Mouse (Mus musculus): ENCODE measurements around the gene Ube2a. TPM values are rescaled to one million over a fixed set of nuclear protein-coding genes. Genes with fewer than 3 reads are reported as not detected.
A peak's percentile ranks its signal among the peaks of the same experiment; 100 is the strongest.

Ube2a gene
- polyA plus RNA-seq, 1 experiment from 2014 or later, result 129 TPM

DNA sequence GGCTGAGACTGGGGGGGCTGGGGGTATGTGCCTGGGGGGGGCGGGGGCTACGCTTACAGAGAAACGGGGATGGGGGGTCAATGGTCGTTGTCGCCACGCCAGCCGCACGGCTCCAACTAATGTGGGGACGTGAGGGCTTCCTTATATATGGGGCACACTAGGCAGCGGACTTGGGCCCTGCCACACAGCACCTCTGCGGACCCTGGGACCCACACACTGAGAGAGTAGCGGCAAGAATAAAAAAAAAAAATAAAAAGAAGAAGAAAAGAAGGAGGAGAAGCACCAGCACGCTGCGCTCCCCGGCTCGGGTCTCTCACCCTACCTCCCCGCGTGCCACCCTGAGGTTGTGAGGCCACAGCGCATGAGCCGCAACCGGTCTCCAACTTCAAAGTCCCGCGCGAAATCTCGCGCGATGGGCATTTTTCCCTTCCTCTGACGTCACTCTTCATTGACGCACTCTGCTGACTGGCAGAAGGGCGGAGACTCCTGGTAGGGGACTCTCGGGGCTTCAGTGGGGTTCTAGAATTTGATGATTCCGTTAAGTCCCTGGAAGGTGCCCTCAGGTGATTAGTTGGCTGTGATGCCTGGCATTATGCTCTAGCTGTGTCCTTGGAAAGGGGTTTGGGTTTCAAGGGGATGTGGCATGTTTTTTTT lies 29.5 kb downstream of the Ube2a start:
- peak overlapping the region; percentile 54 for H3K9ac ChIP-seq
- peak overlapping the region; percentile 74 for H3K4me2 ChIP-seq
- peak overlapping the region; percentile 44 for H3K27ac ChIP-seq
- H3K9me3 ChIP-seq, result no peaks in the 10 kb centered on the region
- no peaks in the 10 kb centered on the region for H3K36me3 ChIP-seq
- 0 out of 2 replicates have a peak, but pooled peaks cover 6% of the 10 kb centered on the region for H3K4me1 ChIP-seq
- WGBS, result 18% methylated on average over 30 of the region's 32 CpGs
- no peaks in the 10 kb centered on the region for H3K27me3 ChIP-seq
- ATAC-seq (ENCODE audit: borderline replicate concordance, extremely low read depth, low FRiP score, low TSS enrichment), result peak; percentile 91
- peak overlapping the region; percentile 55 for H3K4me3 ChIP-seq

- H3K27me3 ChIP-seq, result no peaks in the 10 kb centered on the region
- ATAC-seq (ENCODE audit: borderline replicate concordance, extremely low read depth, low FRiP score, low TSS enrichment), result no peak
- 22% methylated on average over 5 of the region's 5 CpGs for WGBS
- no peak overlapping the region for H3K4me3 ChIP-seq
- no peak overlapping the region for H3K27ac ChIP-seq
- H3K9ac ChIP-seq, result no peak overlapping the region
- H3K4me2 ChIP-seq, result no peak overlapping the region
- no peaks in the 10 kb centered on the region for H3K36me3 ChIP-seq
- H3K9me3 ChIP-seq, result no peaks in the 10 kb centered on the region
- H3K4me1 ChIP-seq, result 0 out of 2 replicates have a peak, but pooled peaks cover 6% of the 10 kb centered on the region
Observed at GRCm38 (mm10) chrX:36906539-36906938, 32.8 kb downstream of the Ube2a start.

GRCm38 (mm10) chrX:36911343-36911742 lies 37.6 kb downstream of the Ube2a start:
- H3K27ac ChIP-seq, result no peak overlapping the region
- no peak overlapping the region for H3K9ac ChIP-seq
- 44% methylated on average over 12 of the region's 12 CpGs for WGBS
- no peak overlapping the region for H3K4me2 ChIP-seq
- no peak; the same call in 1 of the 2 replicates for ATAC-seq (ENCODE audit: borderline replicate concordance, extremely low read depth, low FRiP score, low TSS enrichment)
- H3K27me3 ChIP-seq, result no peaks in the 10 kb centered on the region
- H3K4me1 ChIP-seq, result no peaks in the 10 kb centered on the region
- H3K4me3 ChIP-seq, result no peak overlapping the region
- H3K9me3 ChIP-seq, result no peaks in the 10 kb centered on the region
- H3K36me3 ChIP-seq, result no peaks in the 10 kb centered on the region

- ATAC-seq (ENCODE audit: borderline replicate concordance, extremely low read depth, low FRiP score, low TSS enrichment), result no peak
- Histone ChIP-seq H3K4me1 (no peaks in the 10 kb centered on the region), H3K27me3 (no peaks in the 10 kb centered on the region), H3K9me3 (no peaks in the 10 kb centered on the region), H3K27ac (no peak overlapping the region), H3K4me3 (no peak overlapping the region), H3K36me3 (no peaks in the 10 kb centered on the region), H3K9ac (no peak overlapping the region), H3K4me2 (no peak overlapping the region)
- WGBS, result 70% methylated on average over 1 of the region's 1 CpGs
Observed at GRCm38 (mm10) chrX:36917749-36918148, 44.0 kb downstream of the Ube2a start.

DNA sequence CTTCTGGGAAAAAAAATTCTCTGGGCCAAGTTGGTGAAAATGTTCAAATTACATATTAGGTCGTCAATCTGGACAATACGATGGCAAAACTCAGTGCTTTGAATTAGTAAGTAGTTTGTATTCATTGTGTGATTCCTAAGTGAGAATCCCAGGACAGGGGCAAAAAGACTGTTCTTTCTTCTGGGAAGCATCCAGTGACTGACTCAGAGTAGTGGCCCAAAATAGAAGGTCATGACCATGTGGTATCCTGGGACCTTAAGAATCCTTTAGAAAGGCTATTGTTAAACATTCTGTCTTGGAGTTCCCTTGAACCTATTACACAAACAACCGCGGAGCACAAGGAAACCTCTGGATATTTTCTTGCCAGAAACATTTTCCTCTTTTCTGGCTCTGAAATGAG lies 47.6 kb downstream of the Ube2a start:
- H3K4me2 ChIP-seq, result no peak overlapping the region
- H3K27me3 ChIP-seq, result no peaks in the 10 kb centered on the region
- H3K9ac ChIP-seq, result no peak overlapping the region
- no peaks in the 10 kb centered on the region for H3K9me3 ChIP-seq
- no peak overlapping the region for H3K4me3 ChIP-seq
- H3K27ac ChIP-seq, result no peak overlapping the region
- 85% methylated on average over 4 of the region's 4 CpGs for WGBS
- no peaks in the 10 kb centered on the region for H3K4me1 ChIP-seq
- no peak for ATAC-seq (ENCODE audit: borderline replicate concordance, extremely low read depth, low FRiP score, low TSS enrichment)
- H3K36me3 ChIP-seq, result no peaks in the 10 kb centered on the region

DNA sequence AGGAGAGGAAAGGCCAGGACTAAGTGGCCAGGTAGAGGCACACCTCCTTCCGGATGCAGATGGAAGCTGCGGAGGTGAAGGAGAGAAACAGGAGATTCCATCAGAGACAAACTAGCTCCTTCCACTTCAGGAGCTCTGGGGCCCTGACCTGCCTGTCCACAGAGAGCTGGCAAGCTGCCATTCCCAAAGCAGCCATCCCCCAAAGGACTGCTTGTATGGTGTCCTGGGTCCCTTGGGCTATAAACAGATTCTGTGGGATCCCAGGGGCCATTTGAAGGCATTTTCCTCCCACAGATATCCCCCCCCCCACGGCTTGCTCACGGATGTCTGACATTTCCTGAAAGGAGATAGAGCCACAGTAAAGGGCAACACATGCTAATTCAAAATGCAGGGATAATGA lies 55.1 kb downstream of the Ube2a start:
- H3K36me3 ChIP-seq, result no peaks in the 10 kb centered on the region
- no peaks in the 10 kb centered on the region for H3K27me3 ChIP-seq
- no peak overlapping the region for H3K4me2 ChIP-seq
- H3K9ac ChIP-seq, result no peak overlapping the region
- no peak overlapping the region for H3K27ac ChIP-seq
- no peak overlapping the region for H3K4me3 ChIP-seq
- H3K4me1 ChIP-seq, result no peaks in the 10 kb centered on the region
- no peak for ATAC-seq (ENCODE audit: borderline replicate concordance, extremely low read depth, low FRiP score, low TSS enrichment)
- no peaks in the 10 kb centered on the region for H3K9me3 ChIP-seq
- 52% methylated on average over 4 of the region's 4 CpGs for WGBS

DNA sequence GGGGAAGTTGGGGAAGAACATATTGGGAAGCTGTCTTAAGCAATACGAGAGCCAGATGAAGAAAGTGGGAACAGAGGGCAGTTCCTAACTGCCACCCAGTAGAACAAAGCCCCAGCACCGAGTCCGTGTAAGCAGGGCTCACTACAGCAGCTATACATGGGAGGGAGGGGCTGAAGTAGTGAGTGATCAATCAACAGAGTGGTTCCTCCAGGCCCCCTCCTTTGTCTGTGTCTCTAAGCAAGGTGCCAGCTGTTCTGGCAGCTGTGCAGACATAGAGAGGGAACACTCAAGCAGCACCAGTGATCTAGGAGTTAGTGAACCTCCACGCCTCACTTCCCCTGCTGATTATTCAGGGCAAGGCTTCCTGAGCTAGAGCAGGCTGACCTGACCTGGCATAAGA lies 56.0 kb downstream of the Ube2a start:
- no peak for ATAC-seq (ENCODE audit: borderline replicate concordance, extremely low read depth, low FRiP score, low TSS enrichment)
- H3K36me3 ChIP-seq, result no peaks in the 10 kb centered on the region
- H3K4me1 ChIP-seq, result no peaks in the 10 kb centered on the region
- H3K27ac ChIP-seq, result no peak overlapping the region
- H3K27me3 ChIP-seq, result no peaks in the 10 kb centered on the region
- no peaks in the 10 kb centered on the region for H3K9me3 ChIP-seq
- H3K4me2 ChIP-seq, result no peak overlapping the region
- H3K4me3 ChIP-seq, result no peak overlapping the region
- WGBS, result 75% methylated on average over 4 of the region's 4 CpGs
- H3K9ac ChIP-seq, result no peak overlapping the region

DNA sequence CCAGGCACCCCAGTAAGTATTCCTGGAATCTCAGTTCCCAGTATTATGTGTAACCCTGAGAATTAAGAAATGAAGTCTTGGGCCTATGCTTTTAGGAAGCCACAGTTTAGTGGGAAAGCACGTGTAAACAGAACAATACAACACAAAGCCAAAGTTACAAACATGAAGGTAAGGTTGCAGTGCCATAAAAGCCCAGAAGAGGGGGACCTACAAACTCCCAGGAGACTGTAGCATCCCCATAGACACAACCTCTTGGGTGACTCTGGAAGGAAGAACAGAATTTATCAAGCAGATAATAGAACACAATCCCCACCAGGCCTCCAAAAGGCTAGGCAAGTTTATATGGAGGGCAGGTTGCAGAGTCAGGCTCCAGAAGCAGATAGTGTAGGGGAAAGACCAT lies 56.9 kb downstream of the Ube2a start:
- Histone ChIP-seq H3K4me1 (no peaks in the 10 kb centered on the region), H3K27ac (no peak overlapping the region), H3K9ac (no peak overlapping the region), H3K4me2 (no peak overlapping the region), H3K4me3 (no peak overlapping the region), H3K9me3 (no peaks in the 10 kb centered on the region), H3K36me3 (no peaks in the 10 kb centered on the region), H3K27me3 (no peaks in the 10 kb centered on the region)
- no peak for ATAC-seq (ENCODE audit: borderline replicate concordance, extremely low read depth, low FRiP score, low TSS enrichment)
- 48% methylated on average over 1 of the region's 1 CpGs for WGBS

Other genes starting within 250 kb of the Ube2a start
- 2.9 TPM in 2 replicates for gene Akap17b, start 228.5 kb upstream of the Ube2a start, polyA plus RNA-seq (2015; fragmentation: Nextera tagmentation; extraction: Ambion mirVana)
- gene Slc25a43, start 130.2 kb upstream of the Ube2a start, polyA plus RNA-seq (2015; fragmentation: Nextera tagmentation; extraction: Ambion mirVana), result 1.7 and 2.2 TPM in 2 replicates
- gene Slc25a5, start 78.2 kb upstream of the Ube2a start, polyA plus RNA-seq (2015; fragmentation: Nextera tagmentation; extraction: Ambion mirVana), result 645 and 653 TPM in 2 replicates
- 31.6 and 35.7 TPM in 2 replicates for gene C330007P06Rik, start 211 bp downstream of the Ube2a start, polyA plus RNA-seq (2015; fragmentation: Nextera tagmentation; extraction: Ambion mirVana)
- gene Nkrf, start 29.0 kb downstream of the Ube2a start, polyA plus RNA-seq (2015; fragmentation: Nextera tagmentation; extraction: Ambion mirVana), result 1.4 and 1.5 TPM in 2 replicates
- gene Sept6, start 117.9 kb downstream of the Ube2a start, polyA plus RNA-seq (2015; fragmentation: Nextera tagmentation; extraction: Ambion mirVana), result 17.7 and 20.1 TPM in 2 replicates
- not detected in 2 replicates for gene Sowahd, start 174.9 kb downstream of the Ube2a start, polyA plus RNA-seq (2015; fragmentation: Nextera tagmentation; extraction: Ambion mirVana)
- 509 and 532 TPM in 2 replicates for gene Rpl39, start 211.5 kb downstream of the Ube2a start, polyA plus RNA-seq (2015; fragmentation: Nextera tagmentation; extraction: Ambion mirVana)
- 18.7 and 20.7 TPM in 2 replicates for gene Upf3b, start 236.4 kb downstream of the Ube2a start, polyA plus RNA-seq (2015; fragmentation: Nextera tagmentation; extraction: Ambion mirVana)

Measured in lung, embryonic 15.5 days (tissue).